Mouse (Mus musculus): Measurements from ENCODE around the gene Kcnq2. TPM values are rescaled to one million over a fixed set of nuclear protein-coding genes. Genes with fewer than 3 reads are reported as not detected.

Kcnq2 gene
- total RNA-seq, 2 experiments from 2014 or later, result 277 to 291 TPM

GRCm38 (mm10) chr2:181048986-181049385 is 86.1 kb downstream of the Kcnq2 start:
- DNase-seq (ENCODE audit: extremely low spot score in 1 of 2, low spot score in 1 of 2), result no peak

GRCm38 (mm10) chr2:181048252-181048945 is 86.7 kb downstream of the Kcnq2 start:
- no peak for DNase-seq (ENCODE audit: extremely low spot score in 1 of 2, low spot score in 1 of 2)

- no peak for DNase-seq (ENCODE audit: extremely low spot score in 1 of 2, low spot score in 1 of 2)
These were observed 91.1 kb downstream of the Kcnq2 start for GRCm38 (mm10) chr2:181044001-181044400.

DNA sequence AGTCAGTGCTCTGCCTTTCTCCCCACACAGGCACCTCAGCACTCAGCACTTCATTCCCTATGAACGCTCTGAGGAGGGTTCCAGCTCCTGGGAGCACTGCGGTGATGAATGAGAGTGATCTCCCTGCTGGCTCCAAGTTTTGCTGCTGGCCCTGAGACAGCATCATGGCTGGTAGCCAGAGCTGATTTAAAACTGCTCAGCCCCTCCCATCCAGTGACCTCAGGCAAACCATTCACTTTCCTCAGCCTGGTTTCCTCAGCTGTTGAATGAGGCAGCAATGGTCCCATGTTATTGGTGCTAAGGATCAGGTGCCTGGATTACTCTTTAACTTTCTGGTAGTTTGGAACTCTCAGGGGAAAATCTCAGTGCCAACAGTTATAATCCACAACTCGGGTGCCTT is 91.7 kb downstream of the Kcnq2 start, which contains the start of gene Chrna4:
Gene Chrna4, minus strand, starts transcription at position 110 of the 400 bp plus-strand sequence.
- no peak for DNase-seq (ENCODE audit: extremely low spot score in 1 of 2, low spot score in 1 of 2)

DNA sequence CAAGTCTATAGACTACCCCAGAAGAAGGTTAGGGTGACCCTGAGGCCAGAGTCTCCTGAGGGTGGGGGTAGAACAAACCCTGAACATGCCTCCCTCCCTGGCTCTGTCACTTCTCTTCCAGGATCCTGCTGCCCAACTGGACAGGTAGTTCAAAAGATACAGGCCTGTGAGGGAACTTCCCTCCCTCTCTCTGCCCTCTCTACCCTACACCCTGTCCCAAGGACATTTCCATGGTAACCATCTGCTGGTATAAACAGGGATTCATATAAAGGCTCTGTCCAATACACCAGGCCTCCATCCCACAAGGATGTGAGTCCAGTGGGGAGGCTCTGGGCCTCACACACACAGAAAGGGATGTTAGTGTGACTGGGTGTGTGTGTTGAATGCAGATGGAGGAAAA is 92.7 kb downstream of the Kcnq2 start:
- no peak for DNase-seq (ENCODE audit: extremely low spot score in 1 of 2, low spot score in 1 of 2)

DNA sequence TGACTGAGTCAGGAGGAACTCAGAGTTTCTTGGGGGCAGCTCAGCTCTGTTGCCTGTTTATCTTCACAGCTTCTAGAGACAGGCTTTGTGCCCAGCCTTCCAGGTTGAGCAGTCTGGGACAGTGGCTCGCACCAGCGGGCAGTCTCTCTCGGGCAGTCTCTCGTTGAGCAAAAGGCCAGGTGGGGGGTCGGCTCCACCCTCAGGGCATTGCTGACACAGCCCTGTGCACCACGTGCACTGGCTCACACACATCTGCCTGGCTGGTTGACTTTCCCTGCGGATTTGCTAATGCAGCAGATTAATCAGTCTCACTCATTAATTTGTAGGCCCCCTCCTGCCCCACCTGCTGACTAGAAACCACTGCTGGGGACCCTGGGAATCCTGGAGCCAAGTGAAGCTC is 93.2 kb downstream of the Kcnq2 start:
- no peak for DNase-seq (ENCODE audit: extremely low spot score in 1 of 2, low spot score in 1 of 2)

- DNase-seq (ENCODE audit: extremely low spot score in 1 of 2, low spot score in 1 of 2), result no peak
These were observed 95.8 kb downstream of the Kcnq2 start for GRCm38 (mm10) chr2:181039356-181039680.

GRCm38 (mm10) chr2:181038644-181039355 is 96.3 kb downstream of the Kcnq2 start:
- peak; percentile 18 to 29 for DNase-seq (ENCODE audit: extremely low spot score in 1 of 2, low spot score in 1 of 2)

DNA sequence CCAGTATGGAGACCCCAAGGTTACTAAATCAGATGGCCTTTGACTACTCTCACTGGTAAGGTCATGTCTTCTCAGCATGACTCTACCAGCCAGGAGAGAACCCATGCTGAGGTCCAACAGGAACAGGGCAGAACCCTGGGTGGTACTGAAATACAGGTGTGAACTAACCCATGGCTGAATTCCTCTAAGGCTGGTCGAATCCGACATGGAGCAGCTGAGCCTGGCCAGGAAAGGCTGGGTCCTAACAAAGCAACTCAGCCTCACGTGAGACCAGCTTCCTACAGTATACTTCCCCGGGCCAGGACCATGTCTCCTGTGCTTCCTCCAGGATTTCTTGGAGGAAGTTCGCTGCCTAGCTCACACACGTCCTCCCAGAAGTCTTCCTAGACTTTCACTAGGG is 98.5 kb downstream of the Kcnq2 start:
- no peak for DNase-seq (ENCODE audit: extremely low spot score in 1 of 2, low spot score in 1 of 2)

DNA sequence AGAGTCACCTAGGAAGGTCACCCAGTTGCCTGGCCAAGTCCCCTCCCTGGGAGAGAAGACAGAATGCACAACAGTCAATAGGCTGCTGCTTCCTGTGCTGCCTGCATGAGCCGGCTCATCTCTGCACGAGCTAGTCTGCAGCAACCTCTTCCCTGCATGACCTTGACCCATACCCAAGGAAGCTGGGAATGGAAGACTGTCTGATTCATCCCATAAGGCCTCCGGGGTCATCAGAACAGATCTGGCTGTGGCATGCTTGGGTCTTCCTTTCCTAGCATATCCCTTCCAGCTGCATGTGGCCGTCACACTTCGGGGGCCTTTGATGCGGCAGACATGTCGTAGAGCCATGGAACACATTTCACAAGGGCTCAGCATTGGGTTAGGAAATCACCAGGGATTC is 99.9 kb downstream of the Kcnq2 start:
- no peak for DNase-seq (ENCODE audit: extremely low spot score in 1 of 2, low spot score in 1 of 2)

DNA sequence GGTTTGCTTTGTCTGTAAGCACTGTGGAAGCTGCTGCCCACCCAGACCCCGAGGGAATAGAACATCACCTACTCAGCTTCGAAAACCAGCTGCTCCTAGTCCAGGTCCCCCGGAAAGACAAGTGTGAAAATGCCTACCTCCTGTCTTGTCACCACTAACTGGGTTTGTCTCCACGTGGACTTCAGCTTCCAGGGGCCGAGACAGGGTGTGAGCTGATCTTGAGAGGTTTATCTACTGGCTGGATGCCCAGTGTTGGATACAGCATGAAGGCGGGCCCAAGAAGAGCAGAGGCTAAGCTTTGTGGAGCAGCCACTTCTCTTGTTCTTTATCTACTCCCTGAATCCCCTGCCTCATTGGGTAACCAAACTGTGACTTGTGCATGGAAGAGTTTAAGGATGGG is 101.8 kb downstream of the Kcnq2 start:
- DNase-seq (ENCODE audit: extremely low spot score in 1 of 2, low spot score in 1 of 2), result no peak

DNA sequence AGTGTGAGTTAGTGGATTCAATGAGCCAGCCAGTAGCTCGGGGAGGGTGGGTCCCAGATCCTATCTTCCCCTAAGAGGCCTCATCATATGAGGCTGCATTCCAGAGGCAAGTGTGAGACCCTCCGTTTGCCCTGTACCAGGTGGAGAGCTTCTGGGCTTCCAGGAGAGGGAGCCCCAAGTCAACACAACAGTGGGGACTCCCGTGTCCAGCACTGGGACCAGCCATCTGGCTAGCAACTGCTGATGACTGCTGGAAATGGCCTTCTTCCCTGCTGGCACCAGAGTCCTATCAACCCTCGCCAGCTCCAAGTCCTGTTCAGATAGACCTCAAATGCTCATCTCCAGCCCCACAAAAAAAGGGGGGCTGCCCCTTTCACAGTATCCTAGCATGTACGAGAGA is 102.7 kb downstream of the Kcnq2 start:
- peak in 1 of 2 experiments; percentile 27 for DNase-seq (ENCODE audit: extremely low spot score in 1 of 2, low spot score in 1 of 2)

- peak in 1 of 2 experiments; percentile 22 for DNase-seq (ENCODE audit: extremely low spot score in 1 of 2, low spot score in 1 of 2)
These were observed 103.6 kb downstream of the Kcnq2 start for GRCm38 (mm10) chr2:181031406-181031934.

Other genes with a start within 250 kb of the Kcnq2 start
- 10 to 100 TPM; 58.7 to 62.5 TPM for gene Ythdf1, start 214.4 kb downstream of the Kcnq2 start, total RNA-seq (2021)
- under 1 TPM in 1 of 2 experiments, not detected in 1; 0.22 TPM for gene Birc7, start 206.3 kb downstream of the Kcnq2 start, total RNA-seq (2021)
- 10 to 100 TPM; 62.0 to 63.2 TPM for gene Nkain4, start 180.6 kb downstream of the Kcnq2 start, total RNA-seq (2021)
- 100 to 1,000 TPM; 132 to 136 TPM for gene Arfgap1, start 168.1 kb downstream of the Kcnq2 start, total RNA-seq (2021)
- 1 to 10 TPM; 1.3 to 3.0 TPM for gene Col20a1, start 148.8 kb downstream of the Kcnq2 start, total RNA-seq (2021)
- 10 to 100 TPM; 15.8 to 17.8 TPM for gene Chrna4, start 91.8 kb downstream of the Kcnq2 start, total RNA-seq (2021)
- gene Eef1a2, start 21.7 kb upstream of the Kcnq2 start, total RNA-seq (2021), result 1,000 to 10,000 TPM; 1,080 to 1,201 TPM
- gene Ppdpf, start 51.9 kb upstream of the Kcnq2 start, total RNA-seq (2021), result 100 to 1,000 TPM; 110 to 113 TPM
- gene Ptk6, start 67.5 kb upstream of the Kcnq2 start, total RNA-seq (2021), result not detected
- gene Srms, start 77.9 kb upstream of the Kcnq2 start, total RNA-seq (2021), result under 1 TPM; 0.22 to 0.42 TPM
- not detected for gene Fndc11, start 84.7 kb upstream of the Kcnq2 start, total RNA-seq (2021)
- gene Helz2, start 106.7 kb upstream of the Kcnq2 start, total RNA-seq (2021), result 1 to 10 TPM; 1.8 to 2.1 TPM
- 10 to 100 TPM; 16.7 to 21.1 TPM for gene Gmeb2, start 152.7 kb upstream of the Kcnq2 start, total RNA-seq (2021)
- gene Stmn3, start 179.2 kb upstream of the Kcnq2 start, total RNA-seq (2021), result 100 to 1,000 TPM; 567 to 677 TPM
- gene Rtel1, start 184.4 kb upstream of the Kcnq2 start, total RNA-seq (2021), result 10 to 100 TPM; 27.3 to 34.9 TPM
- 10 to 100 TPM; 64.9 to 73.6 TPM for gene Zgpat, start 229.6 kb upstream of the Kcnq2 start, total RNA-seq (2021)
- 10 to 100 TPM; 41.0 to 47.0 TPM for gene Arfrp1, start 230.1 kb upstream of the Kcnq2 start, total RNA-seq (2021)
- gene Lime1, start 244.8 kb upstream of the Kcnq2 start, total RNA-seq (2021), result 10 to 100 TPM; 36.1 to 42.0 TPM